Mouse (Mus musculus) midbrain, postnatal 0 days (tissue): Measurements from ENCODE around the gene Serpinh1. TPM values are rescaled to one million over a fixed set of nuclear protein-coding genes. Genes with fewer than 3 reads are reported as not detected.

Experiments used
- ATAC-seq: fragments of 200-750 bp; cut with Nextera tagmentation; 2 replicates; pipeline ENCODE4 v1.8.0; 2017; ENCODE audit warnings: moderate number of reproducible peaks, mild to moderate bottlenecking, moderate TSS enrichment, moderate library complexity; ENCODE audit not compliant: low FRiP score
- DNase-seq: peaks from one replicate; pipeline ENCODE4 v3.0.0-alpha.2; 2015; ENCODE audit warnings: low spot score
- H3K27ac ChIP-seq: fragments of 300-500 bp; sonication (generic); 2 replicates; pipeline ENCODE4 v1.5.1; 2014; ENCODE audit warnings: low read depth, mild to moderate bottlenecking, low read length, mixed read lengths
- H3K27me3 ChIP-seq: fragments of 300-500 bp; sonication (generic); 2 replicates; pipeline ENCODE4 v1.6.1; 2014; ENCODE audit warnings: low read length, control low read depth, mixed read lengths; ENCODE audit not compliant: insufficient read depth
- H3K36me3 ChIP-seq: fragments of 300-500 bp; sonication (generic); 2 replicates; pipeline ENCODE4 v1.6.1; 2014; ENCODE audit warnings: low read length, control low read depth, mixed read lengths; ENCODE audit not compliant: insufficient read depth
- H3K4me1 ChIP-seq: fragments of 300-500 bp; sonication (generic); 2 replicates; pipeline ENCODE4 v1.6.1; 2014; ENCODE audit warnings: mild to moderate bottlenecking, control low read depth, antibody characterized with exemption, low read length, mixed read lengths; ENCODE audit not compliant: insufficient read depth
- H3K4me2 ChIP-seq: fragments of 300-500 bp; sonication (generic); 2 replicates; pipeline ENCODE4 v1.6.1; 2014; ENCODE audit warnings: low read depth, mild to moderate bottlenecking, low read length, mixed read lengths; ENCODE audit not compliant: poor library complexity, severe bottlenecking
- H3K4me3 ChIP-seq: fragments of 300-500 bp; sonication (generic); 2 replicates; pipeline ENCODE4 v1.5.1; 2014; ENCODE audit warnings: low read depth, mild to moderate bottlenecking, low read length, moderate library complexity
- H3K9ac ChIP-seq: fragments of 300-500 bp; sonication (generic); replicated peaks from 2 replicates; pipeline ENCODE4 v1.6.1; 2014; ENCODE audit warnings: mild to moderate bottlenecking, low read length, moderate library complexity, mixed read lengths; ENCODE audit not compliant: poor library complexity, severe bottlenecking
- H3K9me3 ChIP-seq: fragments of 300-500 bp; sonication (generic); 2 replicates; pipeline ENCODE4 v1.6.1; 2016; ENCODE audit warnings: low read length, control low read depth
- CTCF ChIP-seq: IDR thresholded peaks from 2 replicates; pipeline ENCODE4 v1.5.1; 2016; ENCODE audit warnings: antibody characterized with exemption, mild to moderate bottlenecking
- WGBS: fragments of 180-500 bp; shearing (Covaris S2); extraction: QIAGEN DNeasy Blood & Tissue Kit; methylation state at CpG from one replicate; pipeline ENCODE4 v1.1.7; 2014; 5-methylcytosine and 5-hydroxymethylcytosine counted together
- polyA plus RNA-seq: library from polyadenylated mRNA; unstranded; fragments of >200 nt; fragmentation: Nextera tagmentation; extraction: Ambion mirVana; gene quantifications from 2 replicates; pipeline ENCODE4 v1.2.1, GENCODE M21; 2015
- total RNA-seq: library from RNA; depleted of rRNA; stranded (reverse); fragments of >200 nt; gene quantifications from 2 replicates; pipeline ENCODE4 v1.2.3, GENCODE M21; 2014; rRNA removed

The Serpinh1 gene
- total and polyA plus RNA-seq, 2 experiments from 2014 or later = 114 to 160 TPM

GRCm38 (mm10) chr7:99306640-99307039, 46.4 kb downstream of the Serpinh1 start:
- Histone ChIP-seq H3K9ac (no peak overlapping the region), H3K4me3 (no peak overlapping the region), H3K9me3 (no peaks in the 10 kb centered on the region), H3K36me3 (no peaks in the 10 kb centered on the region), H3K27me3 (no peaks in the 10 kb centered on the region), H3K4me1 (peaks cover 20% of the 10 kb centered on the region), H3K4me2 (no peak overlapping the region), H3K27ac (no peak overlapping the region)
- WGBS = 29% methylated on average over 3 of the region's 3 CpGs
- ATAC-seq = no peak
- DNase-seq = no peak
- no peak for TF ChIP-seq CTCF

- no peak for ATAC-seq
- H3K4me2 ChIP-seq = no peak overlapping the region
- H3K27ac ChIP-seq = no peak overlapping the region
- peaks cover 17% of the 10 kb centered on the region for H3K4me1 ChIP-seq
- H3K9ac ChIP-seq = no peak overlapping the region
- H3K9me3 ChIP-seq = no peaks in the 10 kb centered on the region
- H3K4me3 ChIP-seq = no peak overlapping the region
- 83% methylated on average over 4 of the region's 4 CpGs for WGBS
- no peak for TF ChIP-seq CTCF
- no peak for DNase-seq
- no peaks in the 10 kb centered on the region for H3K27me3 ChIP-seq
- H3K36me3 ChIP-seq = no peaks in the 10 kb centered on the region
These were observed 47.4 kb downstream of the Serpinh1 start for GRCm38 (mm10) chr7:99305688-99306087.

GRCm38 (mm10) chr7:99304949-99305372, 48.1 kb downstream of the Serpinh1 start:
- Histone ChIP-seq H3K27me3 (no peaks in the 10 kb centered on the region), H3K4me2 (no peak overlapping the region), H3K4me3 (no peak overlapping the region), H3K9me3 (no peaks in the 10 kb centered on the region), H3K4me1 (peaks cover 17% of the 10 kb centered on the region), H3K9ac (no peak overlapping the region), H3K36me3 (no peaks in the 10 kb centered on the region), H3K27ac (peak overlapping the region; percentile 51)
- no peak for TF ChIP-seq CTCF
- peak; percentile 85 for DNase-seq
- WGBS = 41% methylated on average over 5 of the region's 5 CpGs
- ATAC-seq = peak; percentile 75

GRCm38 (mm10) chr7:99304029-99304428, 49.0 kb downstream of the Serpinh1 start:
- H3K36me3 ChIP-seq = no peaks in the 10 kb centered on the region
- no peak for ATAC-seq
- no peaks in the 10 kb centered on the region for H3K9me3 ChIP-seq
- no peak for TF ChIP-seq CTCF
- no peak overlapping the region for H3K4me2 ChIP-seq
- H3K27me3 ChIP-seq = no peaks in the 10 kb centered on the region
- H3K9ac ChIP-seq = no peak overlapping the region
- no peak overlapping the region for H3K4me3 ChIP-seq
- WGBS = 34% methylated on average over 6 of the region's 6 CpGs
- no peak overlapping the region; the same call in 1 of the 2 replicates for H3K27ac ChIP-seq
- DNase-seq = no peak
- H3K4me1 ChIP-seq = peaks cover 17% of the 10 kb centered on the region

GRCm38 (mm10) chr7:99300650-99301175, 52.3 kb downstream of the Serpinh1 start:
- Histone ChIP-seq H3K4me1 (peaks cover 9% of the 10 kb centered on the region; the same call in 1 of the 2 replicates), H3K27ac (no peak overlapping the region), H3K4me3 (no peak overlapping the region), H3K27me3 (no peaks in the 10 kb centered on the region), H3K4me2 (no peak overlapping the region), H3K36me3 (no peaks in the 10 kb centered on the region), H3K9me3 (no peaks in the 10 kb centered on the region), H3K9ac (no peak overlapping the region)
- WGBS = 38% methylated on average over 3 of the region's 3 CpGs
- ATAC-seq = no peak
- no peak for DNase-seq
- no peak for TF ChIP-seq CTCF

Other genes starting within 250 kb of the Serpinh1 start
- gene Uvrag, start 212.1 kb downstream of the Serpinh1 start, total RNA-seq = 23.3 and 26.3 TPM in 2 replicates
- 13.5 and 19.8 TPM in 2 replicates for gene Uvrag, start 212.1 kb downstream of the Serpinh1 start, polyA plus RNA-seq
- 34.5 and 35.3 TPM in 2 replicates for gene Dgat2, start 170.5 kb downstream of the Serpinh1 start, total RNA-seq
- 32.0 and 33.1 TPM in 2 replicates for gene Dgat2, start 170.5 kb downstream of the Serpinh1 start, polyA plus RNA-seq
- 0.71 TPM in 1 of 2 replicates, not detected in the other for gene Mogat2, start 114.6 kb downstream of the Serpinh1 start, total RNA-seq
- 0.33 and 0.38 TPM in 2 replicates for gene Mogat2, start 114.6 kb downstream of the Serpinh1 start, polyA plus RNA-seq
- gene Map6, start 85.8 kb downstream of the Serpinh1 start, total RNA-seq = 326 and 332 TPM in 2 replicates
- gene Map6, start 85.8 kb downstream of the Serpinh1 start, polyA plus RNA-seq = 117 and 126 TPM in 2 replicates
- gene Gdpd5, start 28.2 kb upstream of the Serpinh1 start, total RNA-seq = 41.0 and 44.6 TPM in 2 replicates
- 25.9 and 26.0 TPM in 2 replicates for gene Gdpd5, start 28.2 kb upstream of the Serpinh1 start, polyA plus RNA-seq
- 1.4 and 3.9 TPM in 2 replicates for gene Klhl35, start 112.8 kb upstream of the Serpinh1 start, total RNA-seq
- 2.1 and 2.4 TPM in 2 replicates for gene Klhl35, start 112.8 kb upstream of the Serpinh1 start, polyA plus RNA-seq
- 440 and 661 TPM in 2 replicates for gene Rps3, start 130.5 kb upstream of the Serpinh1 start, total RNA-seq
- 440 and 453 TPM in 2 replicates for gene Rps3, start 130.5 kb upstream of the Serpinh1 start, polyA plus RNA-seq
- 118 and 163 TPM in 2 replicates for gene Arrb1, start 182.2 kb upstream of the Serpinh1 start, total RNA-seq
- 14.2 and 15.0 TPM in 2 replicates for gene Arrb1, start 182.2 kb upstream of the Serpinh1 start, polyA plus RNA-seq